Mouse (Mus musculus): ENCODE data around the gene Rffl.

- no peak for TF ChIP-seq CTCF (IDR thresholded peaks at IDR 0.05; ENCODE audit: extremely low read depth, insufficient read depth, low read length)
- no peak for TF ChIP-seq POLR2A (IDR thresholded peaks at IDR 0.05; ENCODE audit: extremely low read depth, insufficient read depth, low read length)
Measured at GRCm38 (mm10) chr11:82780134-82780533, 90.9 kb downstream of the Rffl start.
